Mouse (Mus musculus): ENCODE data around the gene Wdr83.

GRCm38 (mm10) chr8:85076993-85077392 is 4.1 kb downstream of the Wdr83 start:
- TF ChIP-seq CTCF (IDR thresholded peaks at IDR 0.05; ENCODE audit: insufficient read depth, low read depth, low read length) = peak; percentile 57
- TF ChIP-seq POLR2A (IDR thresholded peaks at IDR 0.05; ENCODE audit: insufficient read depth, low read depth, low read length) = no peak

Measured in olfactory bulb, adult 2 months (tissue).